Mouse (Mus musculus): ENCODE results near the gene Camkk2. TPM values are rescaled to one million over a fixed set of nuclear protein-coding genes. Genes with fewer than 3 reads are reported as not detected.
A peak's percentile ranks its signal among the peaks of the same experiment; 100 is the strongest.

The Camkk2 gene
- polyA plus RNA-seq, 1 experiment from 2014 or later = 30.0 TPM

- H3K4me1 ChIP-seq = peaks cover 31% of the 10 kb centered on the region
- H3K36me3 ChIP-seq = peaks cover 36% of the 10 kb centered on the region
- H3K27ac ChIP-seq = no peak overlapping the region
- no peak overlapping the region for H3K4me3 ChIP-seq
- no peak for DNase-seq (ENCODE audit: low spot score)
- H3K9me3 ChIP-seq (replicated peaks) = no peaks in the 10 kb centered on the region; the same call in 1 of the 2 replicates
- no peaks in the 10 kb centered on the region for H3K27me3 ChIP-seq (ENCODE audit: low read depth, poor library complexity, severe bottlenecking)
- WGBS = 56% methylated on average over 2 of the region's 2 CpGs
Observed at GRCm38 (mm10) chr5:122777322-122777721, 1.9 kb downstream of the Camkk2 start.

GRCm38 (mm10) chr5:122775646-122776286 is 3.4 kb downstream of the Camkk2 start:
- no peak overlapping the region for H3K27ac ChIP-seq
- DNase-seq (ENCODE audit: low spot score) = no peak
- peaks cover 37% of the 10 kb centered on the region for H3K4me1 ChIP-seq
- 79% methylated on average over 14 of the region's 14 CpGs for WGBS
- no peaks in the 10 kb centered on the region; the same call in 1 of the 2 replicates for H3K9me3 ChIP-seq (replicated peaks)
- peaks cover 38% of the 10 kb centered on the region for H3K36me3 ChIP-seq
- no peaks in the 10 kb centered on the region for H3K27me3 ChIP-seq (ENCODE audit: low read depth, poor library complexity, severe bottlenecking)
- H3K4me3 ChIP-seq = no peak overlapping the region

- H3K4me3 ChIP-seq = no peak overlapping the region
- H3K27me3 ChIP-seq (ENCODE audit: low read depth, poor library complexity, severe bottlenecking) = no peaks in the 10 kb centered on the region
- H3K4me1 ChIP-seq = peaks cover 42% of the 10 kb centered on the region
- H3K36me3 ChIP-seq = peaks cover 41% of the 10 kb centered on the region
- no peaks in the 10 kb centered on the region; the same call in 1 of the 2 replicates for H3K9me3 ChIP-seq (replicated peaks)
- DNase-seq (ENCODE audit: low spot score) = no peak
- 81% methylated on average over 28 of the region's 28 CpGs for WGBS
- H3K27ac ChIP-seq = no peak overlapping the region
Observed at GRCm38 (mm10) chr5:122774743-122775611, 4.2 kb downstream of the Camkk2 start.

GRCm38 (mm10) chr5:122773756-122774155 is 5.5 kb downstream of the Camkk2 start:
- Histone ChIP-seq H3K4me1 (peaks cover 32% of the 10 kb centered on the region), H3K27me3 (ENCODE audit: low read depth, poor library complexity, severe bottlenecking) (no peaks in the 10 kb centered on the region), H3K27ac (no peak overlapping the region), H3K4me3 (no peak overlapping the region), H3K9me3 (replicated peaks) (no peaks in the 10 kb centered on the region; the same call in 1 of the 2 replicates), H3K36me3 (peaks cover 52% of the 10 kb centered on the region)
- 91% methylated on average over 11 of the region's 11 CpGs for WGBS
- DNase-seq (ENCODE audit: low spot score) = no peak

GRCm38 (mm10) chr5:122771428-122771827 is 7.8 kb downstream of the Camkk2 start:
- WGBS = 86% methylated on average over 9 of the region's 9 CpGs
- H3K36me3 ChIP-seq = peaks cover 54% of the 10 kb centered on the region
- no peak overlapping the region for H3K4me3 ChIP-seq
- peaks cover 24% of the 10 kb centered on the region for H3K4me1 ChIP-seq
- DNase-seq (ENCODE audit: low spot score) = no peak
- no peak overlapping the region for H3K27ac ChIP-seq
- H3K27me3 ChIP-seq (ENCODE audit: low read depth, poor library complexity, severe bottlenecking) = no peaks in the 10 kb centered on the region
- H3K9me3 ChIP-seq (replicated peaks) = no peaks in the 10 kb centered on the region; the same call in 1 of the 2 replicates

GRCm38 (mm10) chr5:122770806-122771261 is 8.4 kb downstream of the Camkk2 start:
- peak overlapping the region; percentile 65 for H3K27ac ChIP-seq
- no peak overlapping the region for H3K4me3 ChIP-seq
- WGBS = 65% methylated on average over 10 of the region's 10 CpGs
- no peaks in the 10 kb centered on the region; the same call in 1 of the 2 replicates for H3K9me3 ChIP-seq (replicated peaks)
- DNase-seq (ENCODE audit: low spot score) = no peak
- H3K27me3 ChIP-seq (ENCODE audit: low read depth, poor library complexity, severe bottlenecking) = no peaks in the 10 kb centered on the region
- peaks cover 52% of the 10 kb centered on the region for H3K36me3 ChIP-seq
- peaks cover 24% of the 10 kb centered on the region for H3K4me1 ChIP-seq

GRCm38 (mm10) chr5:122770304-122770703 is 8.9 kb downstream of the Camkk2 start:
- H3K4me1 ChIP-seq = peaks cover 23% of the 10 kb centered on the region
- H3K4me3 ChIP-seq = no peak overlapping the region
- H3K36me3 ChIP-seq = peaks cover 50% of the 10 kb centered on the region
- H3K9me3 ChIP-seq (replicated peaks) = no peaks in the 10 kb centered on the region; the same call in 1 of the 2 replicates
- no peak for DNase-seq (ENCODE audit: low spot score)
- WGBS = 79% methylated on average over 7 of the region's 7 CpGs
- peak overlapping the region; percentile 65 for H3K27ac ChIP-seq
- H3K27me3 ChIP-seq (ENCODE audit: low read depth, poor library complexity, severe bottlenecking) = no peaks in the 10 kb centered on the region

- no peak for DNase-seq (ENCODE audit: low spot score)
- no peak overlapping the region for H3K27ac ChIP-seq
- peaks cover 41% of the 10 kb centered on the region for H3K36me3 ChIP-seq
- no peaks in the 10 kb centered on the region for H3K27me3 ChIP-seq (ENCODE audit: low read depth, poor library complexity, severe bottlenecking)
- H3K9me3 ChIP-seq (replicated peaks) = no peaks in the 10 kb centered on the region; the same call in 1 of the 2 replicates
- H3K4me3 ChIP-seq = no peak overlapping the region
- 86% methylated on average over 15 of the region's 15 CpGs for WGBS
- peaks cover 13% of the 10 kb centered on the region for H3K4me1 ChIP-seq
Observed at GRCm38 (mm10) chr5:122769101-122769568, 10.1 kb downstream of the Camkk2 start.

GRCm38 (mm10) chr5:122767283-122767682 is 11.9 kb downstream of the Camkk2 start:
- peaks cover 39% of the 10 kb centered on the region for H3K36me3 ChIP-seq
- WGBS = 94% methylated on average over 11 of the region's 11 CpGs
- no peak for DNase-seq (ENCODE audit: low spot score)

GRCm38 (mm10) chr5:122764032-122764464 is 15.2 kb downstream of the Camkk2 start:
- peaks cover 44% of the 10 kb centered on the region for H3K36me3 ChIP-seq
- H3K4me3 ChIP-seq = no peak overlapping the region
- H3K27ac ChIP-seq = no peak overlapping the region
- H3K9me3 ChIP-seq (replicated peaks) = no peaks in the 10 kb centered on the region
- 57% methylated on average over 10 of the region's 10 CpGs for WGBS
- DNase-seq (ENCODE audit: low spot score) = no peak
- H3K27me3 ChIP-seq (ENCODE audit: low read depth, poor library complexity, severe bottlenecking) = no peaks in the 10 kb centered on the region
- no peaks in the 10 kb centered on the region for H3K4me1 ChIP-seq

More at GRCm38 (mm10) chr5:122767283-122767682, 11.9 kb downstream of the Camkk2 start:
- H3K27ac ChIP-seq = no peak overlapping the region
- no peaks in the 10 kb centered on the region for H3K9me3 ChIP-seq (replicated peaks)
- peaks cover 13% of the 10 kb centered on the region for H3K4me1 ChIP-seq
- no peaks in the 10 kb centered on the region for H3K27me3 ChIP-seq (ENCODE audit: low read depth, poor library complexity, severe bottlenecking)
- no peak overlapping the region for H3K4me3 ChIP-seq

GRCm38 (mm10) chr5:122763271-122764031 is 15.8 kb downstream of the Camkk2 start:
- Histone ChIP-seq H3K36me3 (peaks cover 44% of the 10 kb centered on the region), H3K4me3 (no peak overlapping the region), H3K27ac (no peak overlapping the region), H3K9me3 (replicated peaks) (no peaks in the 10 kb centered on the region), H3K27me3 (ENCODE audit: low read depth, poor library complexity, severe bottlenecking) (no peaks in the 10 kb centered on the region), H3K4me1 (no peaks in the 10 kb centered on the region)
- 88% methylated on average over 29 of the region's 29 CpGs for WGBS
- DNase-seq (ENCODE audit: low spot score) = no peak

GRCm38 (mm10) chr5:122756680-122757079 is 22.5 kb downstream of the Camkk2 start:
- H3K4me3 ChIP-seq = no peak overlapping the region
- no peak for DNase-seq (ENCODE audit: low spot score)
- no peak overlapping the region for H3K27ac ChIP-seq
- H3K4me1 ChIP-seq = no peaks in the 10 kb centered on the region
- H3K27me3 ChIP-seq (ENCODE audit: low read depth, poor library complexity, severe bottlenecking) = no peaks in the 10 kb centered on the region
- H3K36me3 ChIP-seq = peaks cover 81% of the 10 kb centered on the region
- no peaks in the 10 kb centered on the region for H3K9me3 ChIP-seq (replicated peaks)
- WGBS = 94% methylated on average over 7 of the region's 7 CpGs
